Mouse (Mus musculus): ENCODE measurements around the gene Trmt2a.

DNA sequence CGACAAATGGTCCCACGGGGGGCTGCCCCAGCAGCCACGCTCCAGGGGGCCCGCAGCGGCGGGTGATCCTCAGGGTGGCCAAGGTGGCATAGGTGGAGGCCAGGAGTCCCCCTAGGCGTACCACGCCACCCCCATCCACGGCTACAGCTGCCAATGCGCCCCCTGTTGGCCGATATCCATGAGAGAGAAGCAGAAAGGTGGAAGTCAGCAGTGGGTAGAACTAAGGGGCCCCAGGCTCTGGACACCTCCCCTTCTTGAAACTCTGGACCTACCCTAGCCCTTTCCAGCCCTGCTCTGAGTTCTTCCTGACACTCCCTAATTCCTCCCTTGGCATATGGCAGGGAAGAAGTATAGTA is 27.0 kb upstream of the Trmt2a start:
- TF ChIP-seq CTCF (IDR thresholded peaks at IDR 0.05; ENCODE audit: low read depth) (no peak), EP300 (IDR thresholded peaks at IDR 0.05; ENCODE audit: low read depth) (no peak)
